Mouse (Mus musculus) spleen, adult 2 months (tissue): Measurements from ENCODE around the gene Gm13696. TPM values are rescaled to one million over a fixed set of nuclear protein-coding genes. Genes with fewer than 3 reads are reported as not detected.
"Not testable (repeated sequence)": the region's sequence is repeated elsewhere in the genome, so short reads cannot be mapped to it uniquely, and the experiment has no call there.

Experiments used
- DNase-seq, 2 experiments: peaks; one replicate each; pipeline versions ENCODE4 v3.0.0 to v3.0.0-alpha.2; 2012 to 2021; ENCODE audit warnings: low spot score in 2 of 2, low read depth in 1 of 2
- H3K27ac ChIP-seq: fragments of 200-500 bp; 2 replicates; pipeline ENCODE4 v1.5.1; 2012; ENCODE audit warnings: low read length, inconsistent platforms; ENCODE audit not compliant: insufficient read depth
- H3K27me3 ChIP-seq: fragments of 200-500 bp; 2 replicates; pipeline ENCODE4 v1.6.1; 2012; ENCODE audit warnings: mild to moderate bottlenecking, moderate library complexity, low read length, inconsistent platforms; ENCODE audit not compliant: control insufficient read depth, insufficient read depth
- H3K36me3 ChIP-seq: fragments of 200-500 bp; 2 replicates; pipeline ENCODE4 v1.6.1; 2012; ENCODE audit warnings: mild to moderate bottlenecking, low read length, inconsistent platforms; ENCODE audit not compliant: control insufficient read depth, insufficient read depth
- H3K4me1 ChIP-seq: fragments of 200-500 bp; 2 replicates; pipeline ENCODE4 v1.6.1; 2011; ENCODE audit warnings: inconsistent platforms; ENCODE audit not compliant: control insufficient read depth, insufficient read depth, insufficient read length
- H3K4me3 ChIP-seq: fragments of 200-500 bp; 2 replicates; pipeline ENCODE4 v1.5.1; 2011; ENCODE audit warnings: mild to moderate bottlenecking, inconsistent platforms; ENCODE audit not compliant: insufficient read depth, insufficient read length; ENCODE audit errors: extremely low read depth
- CTCF ChIP-seq: fragments of 200-500 bp; IDR thresholded peaks from 2 replicates; pipeline ENCODE4 v1.5.1; 2011; ENCODE audit warnings: mild to moderate bottlenecking, inconsistent platforms; ENCODE audit not compliant: insufficient read depth, insufficient read length, insufficient replicate concordance; ENCODE audit errors: extremely low read depth
- POLR2A ChIP-seq: fragments of 200-500 bp; IDR thresholded peaks from 2 replicates; pipeline ENCODE4 v1.6.1; 2011; ENCODE audit warnings: low read depth, low read length, inconsistent platforms
- WGBS: fragments of 180-500 bp; shearing (Covaris S2); methylation state at CpG from one replicate; pipeline ENCODE4 v1.1.7; 2018; 5-methylcytosine and 5-hydroxymethylcytosine counted together
- polyA plus RNA-seq: library from polyadenylated mRNA; depleted of rRNA; stranded (reverse); fragments of >200 nt; gene quantifications from 2 replicates; pipeline ENCODE4 v1.2.3, GENCODE M21; 2012; rRNA removed

The Gm13696 gene
- polyA plus RNA-seq = not detected in 2 replicates

GRCm38 (mm10) chr2:83972823-83973222 lies at the start of gene Gm13696:
Gm13696 (plus strand) TSS chr2:83973123.
- H3K36me3 ChIP-seq, DNase-seq, H3K4me3 ChIP-seq, H3K27ac ChIP-seq, H3K4me1 ChIP-seq, H3K27me3 ChIP-seq: not testable (repeated sequence)
- WGBS = no CpG with 5 or more reads among the region's 6 CpGs

- H3K4me3 ChIP-seq = no peak overlapping the region
- 12% methylated on average over 2 of the region's 2 CpGs for WGBS
- peak; percentile 38 to 71 for DNase-seq
- peaks cover 4% of the 10 kb centered on the region; the same call in 1 of the 2 replicates for H3K4me1 ChIP-seq
- no peaks in the 10 kb centered on the region for H3K36me3 ChIP-seq
- no peak overlapping the region; the same call in none of the 2 replicates for H3K27ac ChIP-seq
- no peaks in the 10 kb centered on the region for H3K27me3 ChIP-seq
- TF ChIP-seq CTCF (no peak), POLR2A (no peak)
These were observed 43.3 kb upstream of the Gm13696 start for GRCm38 (mm10) chr2:83929478-83930088.

- no peak for TF ChIP-seq POLR2A
- TF ChIP-seq CTCF = no peak
- peaks cover 3% of the 10 kb centered on the region; the same call in 1 of the 2 replicates for H3K4me1 ChIP-seq
- H3K4me3 ChIP-seq = peak within 1 kb of the TSS; percentile 17
- 3% methylated on average over 20 of the region's 20 CpGs for WGBS
- H3K27me3 ChIP-seq = no peaks in the 10 kb centered on the region
- peak; percentile 26 to 37 for DNase-seq
- H3K27ac ChIP-seq = no peak within 1 kb of the TSS
- H3K36me3 ChIP-seq = no peaks in the 10 kb centered on the region
These were observed 32.0 kb upstream of the Gm13696 start, which contains the start of gene Zswim2 for GRCm38 (mm10) chr2:83940931-83941361. Zswim2 (minus strand) TSS chr2:83941228.

GRCm38 (mm10) chr2:83941378-83941777 lies 31.5 kb upstream of the Gm13696 start:
- WGBS = 13% methylated on average over 3 of the region's 3 CpGs
- Histone ChIP-seq H3K27me3 (no peaks in the 10 kb centered on the region), H3K27ac (no peak overlapping the region), H3K4me3 (peak overlapping the region; percentile 17; the same call in 1 of the 2 replicates), H3K36me3 (no peaks in the 10 kb centered on the region), H3K4me1 (peaks cover 3% of the 10 kb centered on the region; the same call in 1 of the 2 replicates)
- TF ChIP-seq CTCF = no peak
- no peak for TF ChIP-seq POLR2A
- DNase-seq = no peak

- Histone ChIP-seq H3K4me3 (no peak overlapping the region), H3K4me1 (peaks cover 3% of the 10 kb centered on the region; the same call in 1 of the 2 replicates), H3K36me3 (no peaks in the 10 kb centered on the region), H3K27ac (no peak overlapping the region), H3K27me3 (no peaks in the 10 kb centered on the region)
- WGBS = 35% methylated on average over 4 of the region's 4 CpGs
- TF ChIP-seq CTCF (no peak), POLR2A (no peak)
- DNase-seq = no peak
These were observed 31.1 kb upstream of the Gm13696 start for GRCm38 (mm10) chr2:83941792-83942191.

GRCm38 (mm10) chr2:83955393-83955792 lies 17.5 kb upstream of the Gm13696 start, which contains the start of gene Gm13698:
Gm13698 (plus strand) TSS chr2:83955693.
- H3K36me3 ChIP-seq, H3K4me1 ChIP-seq, H3K4me3 ChIP-seq, H3K27me3 ChIP-seq, DNase-seq, H3K27ac ChIP-seq: not testable (repeated sequence)
- WGBS = no CpG with 5 or more reads among the region's 6 CpGs

GRCm38 (mm10) chr2:83961203-83961602 lies 11.7 kb upstream of the Gm13696 start, which contains the start of gene Gm13693:
Gm13693 (plus strand) TSS chr2:83961503.
- H3K4me1 ChIP-seq, DNase-seq, H3K27ac ChIP-seq, H3K36me3 ChIP-seq, H3K4me3 ChIP-seq, H3K27me3 ChIP-seq: not testable (repeated sequence)
- no CpG with 5 or more reads among the region's 6 CpGs for WGBS

GRCm38 (mm10) chr2:83967013-83967412 lies 5.9 kb upstream of the Gm13696 start, which contains the start of gene Gm13695:
Gm13695 (plus strand) TSS chr2:83967313.
- not testable (repeated sequence) for H3K4me3 ChIP-seq, H3K4me1 ChIP-seq, H3K27me3 ChIP-seq, H3K27ac ChIP-seq, H3K36me3 ChIP-seq, DNase-seq
- no CpG with 5 or more reads among the region's 6 CpGs for WGBS

- WGBS = no CpG with 5 or more reads among the region's 6 CpGs
- DNase-seq, H3K36me3 ChIP-seq, H3K27me3 ChIP-seq, H3K27ac ChIP-seq, H3K4me3 ChIP-seq, H3K4me1 ChIP-seq: not testable (repeated sequence)
These were observed 5.7 kb downstream of the Gm13696 start, which contains the start of gene Gm13694 for GRCm38 (mm10) chr2:83978633-83979032. Gm13694 (plus strand) TSS chr2:83978933.

GRCm38 (mm10) chr2:83984443-83984842 lies 11.5 kb downstream of the Gm13696 start, which contains the start of gene Gm13697:
Gm13697 (plus strand) TSS chr2:83984743.
- not testable (repeated sequence) for H3K27ac ChIP-seq, DNase-seq, H3K4me1 ChIP-seq, H3K27me3 ChIP-seq, H3K36me3 ChIP-seq, H3K4me3 ChIP-seq
- no CpG with 5 or more reads among the region's 6 CpGs for WGBS
